Mouse (Mus musculus) liver, postnatal 0 days (tissue): Measurements from ENCODE around the gene Tspear.
"Not testable (repeated sequence)": the region's sequence is repeated elsewhere in the genome, so short reads cannot be mapped to it uniquely, and the experiment has no call there.

Experiments used
- CTCF ChIP-seq: sonication (generic); IDR thresholded peaks from 2 replicates; pipeline ENCODE4 v1.5.1; 2016; ENCODE audit warnings: antibody characterized with exemption, low read depth
- EP300 ChIP-seq: IDR thresholded peaks from 2 replicates; pipeline ENCODE4 v1.6.1; 2016; ENCODE audit warnings: antibody characterized with exemption, low read depth, mild to moderate bottlenecking

DNA sequence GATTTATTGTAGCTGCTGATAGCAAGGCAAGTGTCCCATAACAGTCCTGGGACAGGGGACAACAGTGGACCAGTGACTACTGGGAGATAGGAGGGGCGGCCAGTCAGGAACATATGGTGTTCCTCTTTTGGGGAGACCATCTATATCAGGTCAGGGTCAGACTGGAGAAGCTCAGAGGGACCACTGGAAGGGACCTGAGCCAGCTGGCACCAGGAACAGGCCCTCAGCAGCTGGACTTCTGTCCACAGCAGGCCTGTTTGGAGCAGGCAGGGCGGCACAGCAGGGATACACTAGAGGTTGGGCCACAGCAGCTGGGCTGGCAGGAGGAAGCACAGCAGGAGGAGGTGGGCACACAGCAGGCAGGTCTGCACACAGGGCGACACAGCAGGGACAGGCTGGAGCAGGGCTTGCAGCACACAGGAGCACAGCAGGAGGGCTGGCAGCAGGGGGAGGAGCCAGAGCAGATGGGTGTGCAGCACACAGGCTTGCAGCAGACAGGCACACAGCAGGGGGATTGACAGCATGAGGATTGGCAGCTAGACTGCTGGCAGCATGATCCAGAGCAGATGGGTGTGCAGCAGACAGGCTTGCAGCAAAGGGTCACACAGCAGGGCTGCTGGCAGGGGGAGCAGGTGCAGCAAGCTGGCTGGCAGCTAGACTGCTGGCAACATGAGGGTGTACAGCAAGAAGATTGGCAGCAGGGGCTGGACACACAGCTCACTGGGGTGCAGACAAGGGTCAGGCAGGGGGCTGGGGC is 112.0 kb downstream of the Tspear start:
- TF ChIP-seq CTCF, EP300: not testable (repeated sequence)
